Comparison of ENCODE assay signal across 9 mouse cellular contexts in the genomic region with DNA sequence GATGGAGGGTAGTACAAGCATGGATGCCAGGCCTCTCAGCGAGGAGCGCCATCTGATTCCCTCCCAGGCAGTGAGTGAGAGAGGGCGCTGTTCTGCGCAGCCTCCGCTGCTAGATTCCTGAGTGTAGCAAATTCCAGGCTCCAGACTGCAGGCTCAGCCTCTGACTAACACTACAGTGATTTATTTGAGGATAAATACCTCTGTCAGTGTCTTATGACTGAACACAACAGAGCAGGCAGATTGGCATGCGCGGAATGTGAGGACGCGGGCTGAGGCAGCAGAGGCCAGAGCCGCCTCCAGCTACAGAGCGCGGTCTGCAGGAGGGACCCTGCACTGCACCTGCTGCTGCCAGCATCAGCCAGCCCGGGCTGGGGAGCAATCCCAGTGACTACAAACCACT.
DNase-seq lines count a peak whose midpoint lies in the region; ATAC-seq and TF ChIP-seq lines count a peak whose summit lies in the region.
"Had no signal": no experiment of that assay in that cellular context is flagged by ENCODE, and none has a peak within 500 bp of the region (broad histone marks: within the 10 kb centered on the region; RNA-seq: fewer than 3 reads in every experiment).

No protein-coding gene starts in this region.

- H3K9ac ChIP-seq in lung, embryonic 14.5 days = no peak overlapping the region

- H3K4me1 ChIP-seq in cerebellum, adult 2 months (ENCODE audit: control insufficient read depth, insufficient read depth, low read length) = peaks cover 24% of the 10 kb centered on the region
- H3K4me1 ChIP-seq in lung, embryonic 14.5 days (ENCODE audit: insufficient read depth) = peaks cover 62% of the 10 kb centered on the region

- no peak for TF ChIP-seq POLR2A in cerebellum, adult 2 months (IDR thresholded peaks at IDR 0.05; ENCODE audit: borderline replicate concordance, insufficient read depth, low read length)

- peak; percentile 99 for DNase-seq in 3T3-L1 (ENCODE audit: low read depth, low spot score)
- peak; percentile 53 to 54 for DNase-seq in cerebellum, adult 2 months
- peak; percentile 86 for DNase-seq in forelimb bud, embryonic 11.5 days (ENCODE audit: low read depth, low spot score)
- peak; percentile 86 for DNase-seq in heart, postnatal 4 days
- peak; percentile 67 to 78 for DNase-seq in layer of hippocampus, adult 2 months (ENCODE audit: low spot score in 2 of 2)
- peak; percentile 89 for DNase-seq in lung, embryonic 14.5 days
- DNase-seq in retina, postnatal 7 days (ENCODE audit: low read depth, low spot score) = peak; percentile 49

- no peaks in the 10 kb centered on the region for H3K9me3 ChIP-seq in lung, embryonic 14.5 days (ENCODE audit: low read depth, low read length)
- H3K9me3 ChIP-seq: megakaryocyte, embryonic 14.5 days had no signal

- H3K4me2 ChIP-seq in lung, embryonic 14.5 days = no peak overlapping the region

- peak; percentile 23; the same call in 1 of the 2 replicates for TF ChIP-seq CTCF in cerebellum, adult 2 months (IDR thresholded peaks at IDR 0.05; ENCODE audit: borderline replicate concordance, insufficient read depth, low read depth, low read length)
- peak; percentile 75 for TF ChIP-seq CTCF in layer of hippocampus, adult 2 months (conservative IDR thresholded peaks at IDR 0.05)
- peak; percentile 80 for TF ChIP-seq CTCF in lung, embryonic 14.5 days (IDR thresholded peaks at IDR 0.05; ENCODE audit: low read depth)

- peak overlapping the region; percentile 25; the same call in 1 of the 2 replicates for H3K27ac ChIP-seq in cerebellum, adult 2 months (ENCODE audit: insufficient read depth, low read length)
- H3K27ac ChIP-seq in layer of hippocampus, adult 2 months = peak overlapping the region; percentile 92
- peak overlapping the region; percentile 84 for H3K27ac ChIP-seq in lung, embryonic 14.5 days (ENCODE audit: low read depth)

- WGBS in cerebellum, adult 2 months = 51% methylated on average over 13 of the region's 13 CpGs
- 6% methylated on average over 13 of the region's 13 CpGs for WGBS in lung, embryonic 14.5 days

- no peaks in the 10 kb centered on the region for H3K27me3 ChIP-seq in cerebellum, adult 2 months (ENCODE audit: control insufficient read depth, insufficient read depth, low read length)
- no peaks in the 10 kb centered on the region for H3K27me3 ChIP-seq in lung, embryonic 14.5 days (ENCODE audit: insufficient read depth, low read length)
- H3K27me3 ChIP-seq: megakaryocyte, embryonic 14.5 days had no signal

- ATAC-seq in lung, embryonic 14.5 days (ENCODE audit: insufficient read depth) = peak; percentile 83
- no peak for ATAC-seq in megakaryocyte-erythroid progenitor cell, adult 5-6 weeks (replicated peaks; ENCODE audit: low FRiP score, low TSS enrichment, poor library complexity, severe bottlenecking)

- no peak overlapping the region for H3K4me3 ChIP-seq in cerebellum, adult 2 months (replicated peaks; ENCODE audit: insufficient read depth, low read depth, low read length)
- H3K4me3 ChIP-seq in layer of hippocampus, adult 2 months = peak overlapping the region; percentile 11; the same call in 1 of the 2 replicates
- no peak overlapping the region for H3K4me3 ChIP-seq in lung, embryonic 14.5 days (ENCODE audit: low read depth, low read length)
- H3K4me3 ChIP-seq: megakaryocyte, embryonic 14.5 days had no signal

- peaks cover 45% of the 10 kb centered on the region for H3K36me3 ChIP-seq in lung, embryonic 14.5 days (ENCODE audit: insufficient read depth)

Comparison
In these comparisons a context has a peak if more than half of its experiments do, and no peak if none do; other contexts are left out.
1. DNase-seq: peak in every context shown above with its lines; median percentile 99 in 3T3-L1; 89 in lung, embryonic 14.5 days; 86 in forelimb bud, embryonic 11.5 days; 86 in heart, postnatal 4 days; 72 in layer of hippocampus, adult 2 months; 54 in cerebellum, adult 2 months; 49 in retina, postnatal 7 days.
2. H3K27ac ChIP-seq: peak in every context shown above with its lines; median percentile 92 in layer of hippocampus, adult 2 months; 84 in lung, embryonic 14.5 days; 25 in cerebellum, adult 2 months.
3. CTCF ChIP-seq: peak in every context shown above with its lines; median percentile 80 in lung, embryonic 14.5 days; 75 in layer of hippocampus, adult 2 months; 23 in cerebellum, adult 2 months.